In genomic region chr8:26698580-26698979, GRCm38 (mm10) we compare ENCODE assay signal across 9 mouse cellular contexts.
A peak's percentile ranks its signal among the peaks of the same experiment; 100 is the strongest.
DNase-seq lines count a peak whose midpoint lies in the region; ATAC-seq lines count a peak whose summit lies in the region.
"Had no signal": no experiment of that assay in that cellular context is flagged by ENCODE, and none has a peak within 500 bp of the region (broad histone marks: within the 10 kb centered on the region; RNA-seq: fewer than 3 reads in every experiment).

No protein-coding gene starts in this region.

- H3K9ac ChIP-seq in heart, embryonic 12.5 days: no peak overlapping the region
- no peak overlapping the region for H3K9ac ChIP-seq in forebrain, embryonic 11.5 days (ENCODE audit: low read length)

- no peak overlapping the region for H3K27ac ChIP-seq in heart, embryonic 12.5 days (ENCODE audit: poor library complexity, severe bottlenecking)
- H3K27ac ChIP-seq in forebrain, embryonic 11.5 days (ENCODE audit: low read depth, low read length): no peak overlapping the region
- H3K27ac ChIP-seq in forebrain, embryonic 10.5 days: no peak overlapping the region
- H3K27ac ChIP-seq: embryonic facial prominence, embryonic 10.5 days had no signal

- H3K4me1 ChIP-seq in heart, embryonic 12.5 days (replicated peaks): peaks cover 4% of the 10 kb centered on the region
- H3K4me1 ChIP-seq in forebrain, embryonic 11.5 days (replicated peaks; ENCODE audit: control insufficient read depth, insufficient read depth, low read length): no peaks in the 10 kb centered on the region
- H3K4me1 ChIP-seq in forebrain, embryonic 10.5 days: no peaks in the 10 kb centered on the region

- WGBS in heart, embryonic 12.5 days: 53% methylated on average over 7 of the region's 7 CpGs
- 81% methylated on average over 7 of the region's 7 CpGs for WGBS in forebrain, embryonic 11.5 days
- 71% methylated on average over 7 of the region's 7 CpGs for WGBS in forebrain, embryonic 10.5 days

- no peak overlapping the region for H3K4me2 ChIP-seq in heart, embryonic 12.5 days
- H3K4me2 ChIP-seq in forebrain, embryonic 11.5 days (ENCODE audit: low read depth, low read length, severe bottlenecking): no peak overlapping the region

- H3K4me3 ChIP-seq in heart, embryonic 12.5 days: no peak overlapping the region
- no peak overlapping the region for H3K4me3 ChIP-seq in forebrain, embryonic 11.5 days (ENCODE audit: low read depth, low read length)
- H3K4me3 ChIP-seq in forebrain, embryonic 10.5 days: no peak overlapping the region
- H3K4me3 ChIP-seq: embryonic facial prominence, embryonic 10.5 days had no signal

- H3K27me3 ChIP-seq in heart, embryonic 12.5 days (replicated peaks): 0 out of 2 replicates have a peak, but pooled peaks cover 2% of the 10 kb centered on the region
- no peaks in the 10 kb centered on the region for H3K27me3 ChIP-seq in forebrain, embryonic 11.5 days (ENCODE audit: control insufficient read depth, insufficient read depth, low read length)
- H3K27me3 ChIP-seq in forebrain, embryonic 10.5 days (ENCODE audit: poor library complexity, severe bottlenecking): 0 out of 2 replicates have a peak, but pooled peaks cover 4% of the 10 kb centered on the region

- peak; percentile 98 for DNase-seq in heart, adult 11 months
- peak; percentile 79 to 88 for DNase-seq in monocyte, adult 2 months (ENCODE audit: low read depth in 1 of 2, low spot score in 2 of 2)
- no peak for DNase-seq in forebrain, embryonic 11.5 days (ENCODE audit: low spot score)
- no peak for DNase-seq in layer of hippocampus, postnatal 25 days (ENCODE audit: extremely low spot score in 1 of 2, low spot score in 1 of 2)
- no peak for DNase-seq in forebrain, embryonic 10.5 days (ENCODE audit: extremely low spot score, low spot score)

- H3K9me3 ChIP-seq in heart, embryonic 12.5 days (replicated peaks): no peaks in the 10 kb centered on the region
- H3K9me3 ChIP-seq in forebrain, embryonic 11.5 days (ENCODE audit: control insufficient read depth, low read length): no peaks in the 10 kb centered on the region
- no peaks in the 10 kb centered on the region for H3K9me3 ChIP-seq in forebrain, embryonic 10.5 days
- H3K9me3 ChIP-seq: embryonic facial prominence, embryonic 10.5 days had no signal

- no peak for ATAC-seq in heart, embryonic 12.5 days (ENCODE audit: insufficient number of reproducible peaks, low FRiP score)
- ATAC-seq in CD4-positive, CD25-positive, alpha-beta regulatory T cell, adult 4 months: peak; percentile 74
- ATAC-seq in hematopoietic stem cell, adult 5-6 weeks (replicated peaks in 1 of 2; ENCODE audit: insufficient read depth in 1 of 2, low FRiP score in 2 of 2, low TSS enrichment in 1 of 2, low read depth in 1 of 2, poor library complexity in 2 of 2, severe bottlenecking in 2 of 2): peak; percentile 82 to 86
- ATAC-seq in forebrain, embryonic 11.5 days (replicated peaks; ENCODE audit: low FRiP score): no peak

- no peaks in the 10 kb centered on the region for H3K36me3 ChIP-seq in heart, embryonic 12.5 days
- H3K36me3 ChIP-seq in forebrain, embryonic 11.5 days (ENCODE audit: control insufficient read depth, insufficient read depth, low read length): no peaks in the 10 kb centered on the region
- no peaks in the 10 kb centered on the region for H3K36me3 ChIP-seq in forebrain, embryonic 10.5 days (replicated peaks)
- H3K36me3 ChIP-seq: embryonic facial prominence, embryonic 10.5 days had no signal

Comparison
In these comparisons a context has a peak if more than half of its experiments do, and no peak if none do; other contexts are left out.
1. DNase-seq: peak in heart, adult 11 months (single experiment) and monocyte, adult 2 months (2 of 2); none in forebrain, embryonic 11.5 days (single experiment), layer of hippocampus, postnatal 25 days (0 of 2) and forebrain, embryonic 10.5 days (single experiment).
2. ATAC-seq: peak in CD4-positive, CD25-positive, alpha-beta regulatory T cell, adult 4 months (single experiment) and hematopoietic stem cell, adult 5-6 weeks (2 of 2); none in heart, embryonic 12.5 days (single experiment) and forebrain, embryonic 11.5 days (single experiment).